Mouse (Mus musculus) cerebellum, adult 9-10 months (tissue): ENCODE measurements at regions not wholly inside any gene's neighbourhood (a gene's known extent, or its start where the extent isn't known, plus 50 kb on each side); places are given as distances from the start of the nearest gene placed in this dataset.

Experiments used
- DNase-seq: peaks from one replicate; pipeline ENCODE4 v3.0.0; 2022

- no peak for DNase-seq
Measured at GRCm38 (mm10) chr4:47772230-47772920, 272.6 kb upstream of the Nr4a3 start.

- no peak for DNase-seq
Measured at GRCm38 (mm10) chr4:47774664-47775063, 270.3 kb upstream of the Nr4a3 start.

- DNase-seq = no peak
Measured at GRCm38 (mm10) chr4:47781039-47781438, 263.9 kb upstream of the Nr4a3 start.

GRCm38 (mm10) chr4:47796977-47797376 lies 248.0 kb upstream of the Nr4a3 start:
- DNase-seq = no peak

GRCm38 (mm10) chr4:47799165-47799564 lies 245.8 kb upstream of the Nr4a3 start:
- no peak for DNase-seq

- DNase-seq = no peak
Measured at GRCm38 (mm10) chr4:47803111-47803510, 241.8 kb upstream of the Nr4a3 start.

GRCm38 (mm10) chr4:47807877-47808276 lies 237.1 kb upstream of the Nr4a3 start:
- DNase-seq = peak; percentile 23

GRCm38 (mm10) chr4:47814030-47814429 lies 230.9 kb upstream of the Nr4a3 start:
- DNase-seq = no peak

GRCm38 (mm10) chr4:47818371-47819159 lies 226.4 kb upstream of the Nr4a3 start:
- no peak for DNase-seq

- no peak for DNase-seq
Measured at GRCm38 (mm10) chr4:47820562-47820961, 224.4 kb upstream of the Nr4a3 start.

- no peak for DNase-seq
Measured at GRCm38 (mm10) chr4:47823299-47823698, 221.7 kb upstream of the Nr4a3 start.

- no peak for DNase-seq
Measured at GRCm38 (mm10) chr4:47824083-47824482, 220.9 kb upstream of the Nr4a3 start.

- DNase-seq = no peak
Measured at GRCm38 (mm10) chr4:47832905-47833304, 212.0 kb upstream of the Nr4a3 start.

GRCm38 (mm10) chr4:47838411-47838810 lies 206.5 kb upstream of the Nr4a3 start:
- no peak for DNase-seq

GRCm38 (mm10) chr4:47842128-47842656 lies 202.8 kb upstream of the Nr4a3 start:
- DNase-seq = no peak

GRCm38 (mm10) chr4:47845239-47845638 lies 199.7 kb upstream of the Nr4a3 start:
- DNase-seq = no peak

GRCm38 (mm10) chr4:47846389-47847318 lies 198.3 kb upstream of the Nr4a3 start:
- no peak for DNase-seq

GRCm38 (mm10) chr4:47861151-47861550 lies 183.8 kb upstream of the Nr4a3 start:
- DNase-seq = no peak

- DNase-seq = no peak
Measured at GRCm38 (mm10) chr4:47870010-47870637, 174.8 kb upstream of the Nr4a3 start.

- no peak for DNase-seq
Measured at GRCm38 (mm10) chr4:47870638-47871019, 174.3 kb upstream of the Nr4a3 start.

- DNase-seq = peak; percentile 78
Measured at GRCm38 (mm10) chr4:47881560-47881959, 163.4 kb upstream of the Nr4a3 start.

GRCm38 (mm10) chr4:47882076-47882475 lies 162.9 kb upstream of the Nr4a3 start:
- DNase-seq = no peak

- peak; percentile 60 for DNase-seq
Measured at GRCm38 (mm10) chr4:47899579-47899978, 145.4 kb upstream of the Nr4a3 start.
